Mouse (Mus musculus) limb, embryonic 11.5 days (tissue): Measurements from ENCODE around the gene Atp9a. TPM values are rescaled to one million over a fixed set of nuclear protein-coding genes. Genes with fewer than 3 reads are reported as not detected.

Source experiments
- microRNA-seq: library from miRNA; unstranded; fragments of <30 nt; microRNA quantifications from one replicate; pipeline ENCODE4, GENCODE M21; 2016
- polyA plus RNA-seq: library from polyadenylated mRNA; unstranded; fragments of >200 nt; fragmentation: Nextera tagmentation; extraction: Ambion mirVana; gene quantifications from 2 replicates; pipeline ENCODE4 v1.2.1, GENCODE M21; 2014

Gene Atp9a
- polyA plus RNA-seq, 1 experiment from 2014 or later = 7.0 TPM

Small RNA genes within 50 kb of the gene (microRNA-seq; reads per million reads assigned to microRNA genes)
- not detected for gene Mir7004

Other genes with a start within 250 kb of the Atp9a start
- 4.9 and 5.8 TPM in 2 replicates for gene Nfatc2, start 140.8 kb downstream of the Atp9a start, polyA plus RNA-seq
- 12.5 and 16.8 TPM in 2 replicates for gene Sall4, start 25.5 kb upstream of the Atp9a start, polyA plus RNA-seq
- 45.0 and 45.3 TPM in 2 replicates for gene Zfp64, start 213.2 kb upstream of the Atp9a start, polyA plus RNA-seq